Mouse (Mus musculus): ENCODE measurements around the gene Rapgef4. TPM values are rescaled to one million over a fixed set of nuclear protein-coding genes. Genes with fewer than 3 reads are reported as not detected.

Gene Rapgef4
- polyA plus RNA-seq, 1 experiment from 2014 or later = 5.6 TPM

- H3K27ac ChIP-seq = 0 out of 2 replicates have a peak overlapping the region, but pooled peaks have one; percentile 12
- WGBS = 70% methylated on average over 18 of the region's 18 CpGs
These were observed 57.7 kb downstream of the Rapgef4 start for GRCm38 (mm10) chr2:72038651-72039251.

GRCm38 (mm10) chr2:72039522-72040045, 58.5 kb downstream of the Rapgef4 start:
- ATAC-seq (ENCODE audit: low FRiP score) = no peak
- 38% methylated on average over 8 of the region's 8 CpGs for WGBS
- H3K9ac ChIP-seq = no peak overlapping the region

More at GRCm38 (mm10) chr2:72038651-72039251, 57.7 kb downstream of the Rapgef4 start:
- no peak overlapping the region for H3K4me3 ChIP-seq
- H3K4me2 ChIP-seq (replicated peaks) = no peak overlapping the region
- H3K36me3 ChIP-seq = no peaks in the 10 kb centered on the region
- 0 out of 2 replicates have a peak, but pooled peaks have one; percentile 22 for ATAC-seq (ENCODE audit: low FRiP score)
- H3K27me3 ChIP-seq = no peaks in the 10 kb centered on the region
- no peaks in the 10 kb centered on the region for H3K9me3 ChIP-seq (replicated peaks)
- no peak overlapping the region for H3K9ac ChIP-seq
- peaks cover 11% of the 10 kb centered on the region; the same call in 1 of the 2 replicates for H3K4me1 ChIP-seq

GRCm38 (mm10) chr2:72041087-72041486, 60.0 kb downstream of the Rapgef4 start:
- H3K27me3 ChIP-seq = no peaks in the 10 kb centered on the region
- H3K36me3 ChIP-seq = no peaks in the 10 kb centered on the region
- no peak overlapping the region for H3K27ac ChIP-seq
- 92% methylated on average over 6 of the region's 6 CpGs for WGBS
- ATAC-seq (ENCODE audit: low FRiP score) = no peak
- no peak overlapping the region for H3K9ac ChIP-seq
- no peak overlapping the region for H3K4me3 ChIP-seq
- no peak overlapping the region for H3K4me2 ChIP-seq (replicated peaks)
- H3K4me1 ChIP-seq = peaks cover 19% of the 10 kb centered on the region; the same call in 1 of the 2 replicates
- H3K9me3 ChIP-seq (replicated peaks) = no peaks in the 10 kb centered on the region

More at GRCm38 (mm10) chr2:72039522-72040045, 58.5 kb downstream of the Rapgef4 start:
- Histone ChIP-seq H3K4me2 (replicated peaks) (no peak overlapping the region), H3K9me3 (replicated peaks) (no peaks in the 10 kb centered on the region), H3K36me3 (no peaks in the 10 kb centered on the region), H3K4me1 (peaks cover 11% of the 10 kb centered on the region; the same call in 1 of the 2 replicates), H3K27me3 (no peaks in the 10 kb centered on the region), H3K27ac (no peak overlapping the region), H3K4me3 (no peak overlapping the region)

- Histone ChIP-seq H3K9ac (no peak overlapping the region), H3K4me1 (peaks cover 22% of the 10 kb centered on the region; the same call in 1 of the 2 replicates), H3K36me3 (no peaks in the 10 kb centered on the region), H3K27ac (no peak overlapping the region), H3K4me2 (replicated peaks) (no peak overlapping the region), H3K9me3 (replicated peaks) (no peaks in the 10 kb centered on the region), H3K4me3 (no peak overlapping the region), H3K27me3 (no peaks in the 10 kb centered on the region)
- 89% methylated on average over 10 of the region's 10 CpGs for WGBS
- ATAC-seq (ENCODE audit: low FRiP score) = no peak
These were observed 61.1 kb downstream of the Rapgef4 start for GRCm38 (mm10) chr2:72042093-72042492.

- H3K27me3 ChIP-seq = no peaks in the 10 kb centered on the region
- 57% methylated on average over 6 of the region's 6 CpGs for WGBS
- H3K27ac ChIP-seq = no peak overlapping the region
- ATAC-seq (ENCODE audit: low FRiP score) = no peak
- H3K9me3 ChIP-seq (replicated peaks) = no peaks in the 10 kb centered on the region
- no peaks in the 10 kb centered on the region for H3K36me3 ChIP-seq
- H3K9ac ChIP-seq = no peak overlapping the region
- H3K4me2 ChIP-seq (replicated peaks) = no peak overlapping the region
- no peak overlapping the region for H3K4me3 ChIP-seq
- H3K4me1 ChIP-seq = peaks cover 15% of the 10 kb centered on the region; the same call in 1 of the 2 replicates
These were observed 63.2 kb downstream of the Rapgef4 start for GRCm38 (mm10) chr2:72044191-72044590.

GRCm38 (mm10) chr2:72045024-72045423, 64.0 kb downstream of the Rapgef4 start:
- ATAC-seq (ENCODE audit: low FRiP score) = no peak
- WGBS = 77% methylated on average over 8 of the region's 8 CpGs
- no peak overlapping the region for H3K4me3 ChIP-seq

GRCm38 (mm10) chr2:72045659-72046058, 64.6 kb downstream of the Rapgef4 start:
- Histone ChIP-seq H3K4me2 (replicated peaks) (no peak overlapping the region), H3K36me3 (no peaks in the 10 kb centered on the region), H3K9ac (no peak overlapping the region), H3K9me3 (replicated peaks) (no peaks in the 10 kb centered on the region), H3K27me3 (no peaks in the 10 kb centered on the region), H3K4me1 (peaks cover 11% of the 10 kb centered on the region; the same call in 1 of the 2 replicates), H3K4me3 (no peak overlapping the region), H3K27ac (no peak overlapping the region)
- WGBS = 57% methylated on average over 11 of the region's 11 CpGs
- ATAC-seq (ENCODE audit: low FRiP score) = no peak

More at GRCm38 (mm10) chr2:72045024-72045423, 64.0 kb downstream of the Rapgef4 start:
- Histone ChIP-seq H3K4me2 (replicated peaks) (no peak overlapping the region), H3K27me3 (no peaks in the 10 kb centered on the region), H3K36me3 (no peaks in the 10 kb centered on the region), H3K9me3 (replicated peaks) (no peaks in the 10 kb centered on the region), H3K27ac (no peak overlapping the region), H3K9ac (no peak overlapping the region), H3K4me1 (peaks cover 11% of the 10 kb centered on the region; the same call in 1 of the 2 replicates)

- Histone ChIP-seq H3K4me3 (no peak overlapping the region), H3K27me3 (no peaks in the 10 kb centered on the region), H3K4me2 (replicated peaks) (no peak overlapping the region), H3K27ac (no peak overlapping the region), H3K36me3 (no peaks in the 10 kb centered on the region), H3K4me1 (peaks cover 9% of the 10 kb centered on the region; the same call in 1 of the 2 replicates), H3K9ac (no peak overlapping the region), H3K9me3 (replicated peaks) (no peaks in the 10 kb centered on the region)
- no peak for ATAC-seq (ENCODE audit: low FRiP score)
- WGBS = 63% methylated on average over 7 of the region's 7 CpGs
These were observed 69.4 kb downstream of the Rapgef4 start for GRCm38 (mm10) chr2:72050451-72050850.

- no peak overlapping the region; the same call in 1 of the 2 replicates for H3K9ac ChIP-seq
- ATAC-seq (ENCODE audit: low FRiP score) = no peak
- no peak overlapping the region for H3K4me2 ChIP-seq (replicated peaks)
- H3K4me1 ChIP-seq = peaks cover 11% of the 10 kb centered on the region
- no peaks in the 10 kb centered on the region for H3K36me3 ChIP-seq
- H3K9me3 ChIP-seq (replicated peaks) = no peaks in the 10 kb centered on the region
- H3K4me3 ChIP-seq = no peak overlapping the region
- no peak overlapping the region for H3K27ac ChIP-seq
- H3K27me3 ChIP-seq = no peaks in the 10 kb centered on the region
- WGBS = 86% methylated on average over 5 of the region's 5 CpGs
These were observed 73.2 kb downstream of the Rapgef4 start for GRCm38 (mm10) chr2:72054280-72054679.

- Histone ChIP-seq H3K27ac (no peak overlapping the region), H3K9ac (no peak overlapping the region), H3K4me1 (peaks cover 11% of the 10 kb centered on the region), H3K4me3 (no peak overlapping the region), H3K27me3 (no peaks in the 10 kb centered on the region), H3K36me3 (no peaks in the 10 kb centered on the region), H3K4me2 (replicated peaks) (no peak overlapping the region), H3K9me3 (replicated peaks) (no peaks in the 10 kb centered on the region)
- 76% methylated on average over 6 of the region's 6 CpGs for WGBS
- no peak for ATAC-seq (ENCODE audit: low FRiP score)
These were observed 73.7 kb downstream of the Rapgef4 start for GRCm38 (mm10) chr2:72054736-72055135.

- H3K9me3 ChIP-seq (replicated peaks) = no peaks in the 10 kb centered on the region
- H3K27me3 ChIP-seq = no peaks in the 10 kb centered on the region
- no peak overlapping the region for H3K4me3 ChIP-seq
- no peaks in the 10 kb centered on the region for H3K36me3 ChIP-seq
- H3K9ac ChIP-seq = no peak overlapping the region
- H3K4me2 ChIP-seq (replicated peaks) = no peak overlapping the region
- 76% methylated on average over 5 of the region's 5 CpGs for WGBS
- H3K27ac ChIP-seq = no peak overlapping the region
- H3K4me1 ChIP-seq = peaks cover 11% of the 10 kb centered on the region
- no peak for ATAC-seq (ENCODE audit: low FRiP score)
These were observed 74.4 kb downstream of the Rapgef4 start for GRCm38 (mm10) chr2:72055476-72055875.

GRCm38 (mm10) chr2:72056081-72056874, 75.2 kb downstream of the Rapgef4 start:
- Histone ChIP-seq H3K4me3 (no peak overlapping the region), H3K27ac (no peak overlapping the region), H3K9ac (no peak overlapping the region), H3K4me2 (replicated peaks) (no peak overlapping the region), H3K4me1 (peaks cover 11% of the 10 kb centered on the region), H3K9me3 (replicated peaks) (no peaks in the 10 kb centered on the region), H3K27me3 (no peaks in the 10 kb centered on the region), H3K36me3 (no peaks in the 10 kb centered on the region)
- WGBS = 64% methylated on average over 11 of the region's 11 CpGs
- ATAC-seq (ENCODE audit: low FRiP score) = no peak

Data from hindbrain, embryonic 12.5 days (tissue).